Mouse (Mus musculus) limb, embryonic 11.5 days (tissue): Measurements from ENCODE around the gene Gphn. TPM values are rescaled to one million over a fixed set of nuclear protein-coding genes. Genes with fewer than 3 reads are reported as not detected.

Experiments
- ATAC-seq: fragments of 200-750 bp; cut with Nextera tagmentation; 2 replicates; pipeline ENCODE4 v1.8.0; 2017; ENCODE audit warnings: low read depth; ENCODE audit not compliant: insufficient number of reproducible peaks, low FRiP score, low TSS enrichment
- DNase-seq: peaks from one replicate; pipeline ENCODE4 v3.0.0-alpha.2; 2015; ENCODE audit warnings: low spot score
- H3K27ac ChIP-seq: fragments of 300-500 bp; sonication (generic); replicated peaks from 2 replicates; pipeline ENCODE4 v1.5.1; 2014; ENCODE audit warnings: low read depth, mild to moderate bottlenecking, low read length
- H3K27me3 ChIP-seq: fragments of 300-500 bp; sonication (generic); 2 replicates; pipeline ENCODE4 v1.6.1; 2014; ENCODE audit warnings: mild to moderate bottlenecking, low read length, mixed read lengths; ENCODE audit not compliant: control insufficient read depth, insufficient read depth
- H3K36me3 ChIP-seq: fragments of 300-500 bp; sonication (generic); 2 replicates; pipeline ENCODE4 v1.6.1; 2014; ENCODE audit warnings: mild to moderate bottlenecking, low read length, moderate library complexity, mixed read lengths; ENCODE audit not compliant: control insufficient read depth, insufficient read depth
- H3K4me1 ChIP-seq: fragments of 300-500 bp; sonication (generic); 2 replicates; pipeline ENCODE4 v1.6.1; 2014; ENCODE audit warnings: low read length, mixed read lengths; ENCODE audit not compliant: control insufficient read depth, insufficient read depth
- H3K4me2 ChIP-seq: fragments of 300-500 bp; sonication (generic); 2 replicates; pipeline ENCODE4 v1.6.1; 2014; ENCODE audit warnings: low read depth, mild to moderate bottlenecking, moderate library complexity; ENCODE audit not compliant: severe bottlenecking
- H3K4me3 ChIP-seq: fragments of 300-500 bp; sonication (generic); 2 replicates; pipeline ENCODE4 v1.5.1; 2014; ENCODE audit warnings: low read depth, low read length
- H3K9ac ChIP-seq: fragments of 300-500 bp; sonication (generic); 2 replicates; pipeline ENCODE4 v1.6.1; 2014; ENCODE audit warnings: mild to moderate bottlenecking, low read length
- H3K9me3 ChIP-seq: fragments of 300-500 bp; sonication (generic); 2 replicates; pipeline ENCODE4 v1.6.1; 2016; ENCODE audit warnings: low read length; ENCODE audit not compliant: control insufficient read depth
- WGBS: fragments of 180-500 bp; shearing (Covaris S2); extraction: QIAGEN DNeasy Blood & Tissue Kit; methylation state at CpG from one replicate; pipeline ENCODE4 v1.1.7; 2014; 5-methylcytosine and 5-hydroxymethylcytosine counted together
- polyA plus RNA-seq: library from polyadenylated mRNA; unstranded; fragments of >200 nt; fragmentation: Nextera tagmentation; extraction: Ambion mirVana; gene quantifications from 2 replicates; pipeline ENCODE4 v1.2.1, GENCODE M21; 2014

Gene Gphn
- polyA plus RNA-seq, 1 experiment from 2014 or later = 13.3 TPM

DNA sequence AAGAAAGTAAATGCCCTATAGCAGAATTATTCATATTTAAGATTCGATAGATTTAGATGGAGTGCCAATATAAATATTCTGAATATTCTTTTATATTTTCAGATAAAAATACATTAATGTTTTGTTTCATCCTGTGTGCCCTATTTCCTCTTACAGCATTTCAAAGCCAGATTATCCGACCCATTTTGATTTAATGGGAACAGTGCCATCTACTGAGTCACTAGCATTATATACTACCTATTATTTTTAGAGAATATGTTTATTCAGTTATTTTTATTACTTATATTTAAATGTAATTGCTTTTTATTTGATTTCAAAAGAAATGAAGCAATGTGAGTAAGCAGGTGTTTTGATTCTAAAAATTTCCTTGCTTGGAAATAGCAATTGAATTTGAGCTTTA, 51.2 kb downstream of the Gphn start:
- Histone ChIP-seq H3K4me2 (no peak overlapping the region), H3K36me3 (no peaks in the 10 kb centered on the region), H3K27me3 (no peaks in the 10 kb centered on the region), H3K4me3 (no peak overlapping the region), H3K27ac (no peak overlapping the region), H3K4me1 (no peaks in the 10 kb centered on the region), H3K9ac (no peak overlapping the region), H3K9me3 (no peaks in the 10 kb centered on the region)
- DNase-seq (no peak), ATAC-seq (no peak)
- WGBS = 89% methylated on average over 2 of the region's 2 CpGs

DNA sequence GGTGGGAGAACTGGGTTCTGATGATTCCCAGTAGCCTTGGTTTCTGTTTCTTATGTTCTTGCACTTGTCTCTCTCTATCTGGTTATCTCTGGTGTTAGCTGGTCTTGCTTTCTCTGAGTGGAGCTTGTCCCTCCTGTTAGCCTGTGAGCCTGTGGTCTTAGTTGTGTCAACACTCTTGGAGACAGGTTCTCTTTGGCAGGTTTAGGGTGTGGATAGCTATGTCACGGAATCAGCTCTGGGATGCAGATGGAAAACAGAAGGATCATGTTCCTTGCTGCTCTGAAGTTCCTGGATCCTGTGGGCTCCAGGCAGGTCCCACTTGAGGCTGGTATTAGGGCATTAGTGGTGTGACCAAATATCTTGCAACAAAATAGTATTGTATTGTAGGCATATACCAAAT, 64.2 kb downstream of the Gphn start:
- Histone ChIP-seq H3K27ac (no peak overlapping the region), H3K27me3 (no peaks in the 10 kb centered on the region), H3K9ac (no peak overlapping the region), H3K9me3 (no peaks in the 10 kb centered on the region), H3K4me3 (no peak overlapping the region), H3K4me1 (no peaks in the 10 kb centered on the region), H3K4me2 (no peak overlapping the region), H3K36me3 (no peaks in the 10 kb centered on the region)
- 79% methylated on average over 1 of the region's 1 CpGs for WGBS
- no peak for ATAC-seq
- no peak for DNase-seq

DNA sequence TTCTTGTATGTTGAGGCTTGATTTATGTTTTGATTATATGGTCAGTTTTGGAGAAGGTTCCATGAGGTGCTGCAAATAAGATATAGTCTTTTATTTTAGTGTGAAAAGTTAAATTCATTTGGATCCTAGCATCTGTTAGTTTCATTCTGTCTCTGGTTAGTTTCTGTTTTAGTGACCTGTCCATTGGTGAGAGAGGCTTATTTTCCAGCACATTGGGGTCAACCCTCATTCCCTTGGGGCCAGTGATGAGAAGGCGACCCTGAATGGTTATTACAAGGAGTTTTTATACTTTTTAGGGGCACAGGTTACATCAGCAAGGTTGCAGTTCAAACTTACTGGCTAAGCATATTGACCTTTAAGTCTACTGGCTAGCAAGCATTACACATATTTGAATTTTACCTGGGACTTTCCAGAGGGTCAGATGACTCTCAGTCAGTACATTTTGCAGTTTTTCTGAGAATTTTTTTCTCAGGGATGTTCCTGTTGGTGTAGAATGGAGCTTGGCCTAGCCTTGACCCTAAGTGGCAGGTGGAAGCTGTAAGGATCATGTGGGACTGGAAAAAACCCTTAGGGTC, 72.7 kb downstream of the Gphn start:
- H3K36me3 ChIP-seq = no peaks in the 10 kb centered on the region
- 78% methylated on average over 1 of the region's 1 CpGs for WGBS
- no peak overlapping the region for H3K4me3 ChIP-seq
- no peaks in the 10 kb centered on the region for H3K4me1 ChIP-seq
- H3K27ac ChIP-seq = no peak overlapping the region
- no peak overlapping the region for H3K4me2 ChIP-seq
- DNase-seq (no peak), ATAC-seq (no peak)
- no peaks in the 10 kb centered on the region for H3K9me3 ChIP-seq
- H3K9ac ChIP-seq = no peak overlapping the region
- no peaks in the 10 kb centered on the region for H3K27me3 ChIP-seq

DNA sequence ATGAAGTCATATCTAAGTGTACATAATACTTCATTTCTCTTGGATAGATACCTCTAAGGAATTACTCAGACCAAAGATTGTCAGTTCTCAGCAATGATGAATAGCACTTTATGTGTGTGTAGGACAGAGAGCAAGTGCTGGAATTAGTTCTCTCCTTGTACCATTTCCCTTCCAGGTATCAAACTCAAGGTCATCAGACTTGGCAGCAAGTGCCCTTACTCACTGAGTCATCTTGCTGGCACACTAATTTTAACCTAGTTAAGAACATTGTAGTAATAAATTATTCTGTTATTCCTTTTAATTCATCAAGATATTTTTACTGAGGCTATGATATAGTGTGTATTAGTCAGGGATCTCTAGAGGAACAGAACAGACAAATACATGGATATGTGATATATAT, 88.9 kb downstream of the Gphn start:
- H3K36me3 ChIP-seq = no peaks in the 10 kb centered on the region
- ATAC-seq = no peak

DNA sequence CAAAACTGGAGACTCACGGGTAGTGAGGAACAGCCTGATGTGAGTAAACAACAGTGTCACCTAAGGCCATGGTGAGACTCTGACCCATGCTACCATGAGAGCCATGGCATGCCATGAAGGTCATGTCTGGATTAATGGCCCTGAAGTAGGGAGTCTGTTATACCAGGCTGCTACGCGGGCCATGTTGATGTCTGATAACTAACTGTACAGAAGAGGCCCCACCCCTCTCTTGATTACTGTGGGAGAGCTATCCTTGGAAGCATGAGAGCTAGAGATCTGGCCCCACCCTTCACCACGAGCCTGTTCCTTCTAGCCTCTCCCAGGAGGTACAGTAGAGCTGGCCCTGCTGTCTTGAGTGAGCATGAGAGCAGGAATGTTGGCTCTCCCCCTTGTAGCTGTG, 101.8 kb downstream of the Gphn start:
- no peak for DNase-seq
- H3K4me1 ChIP-seq = no peaks in the 10 kb centered on the region
- WGBS = 85% methylated on average over 4 of the region's 4 CpGs
- no peak for ATAC-seq
- no peaks in the 10 kb centered on the region for H3K9me3 ChIP-seq
- H3K4me3 ChIP-seq = no peak overlapping the region
- H3K36me3 ChIP-seq = no peaks in the 10 kb centered on the region
- no peak overlapping the region for H3K4me2 ChIP-seq
- no peaks in the 10 kb centered on the region for H3K27me3 ChIP-seq
- H3K9ac ChIP-seq = no peak overlapping the region
- no peak overlapping the region for H3K27ac ChIP-seq

More for the DNA sequence above, 88.9 kb downstream of the Gphn start:
- Histone ChIP-seq H3K27ac (no peak overlapping the region), H3K4me1 (no peaks in the 10 kb centered on the region), H3K4me2 (no peak overlapping the region), H3K9ac (no peak overlapping the region), H3K27me3 (no peaks in the 10 kb centered on the region), H3K4me3 (no peak overlapping the region), H3K9me3 (no peaks in the 10 kb centered on the region)
- no peak for DNase-seq

DNA sequence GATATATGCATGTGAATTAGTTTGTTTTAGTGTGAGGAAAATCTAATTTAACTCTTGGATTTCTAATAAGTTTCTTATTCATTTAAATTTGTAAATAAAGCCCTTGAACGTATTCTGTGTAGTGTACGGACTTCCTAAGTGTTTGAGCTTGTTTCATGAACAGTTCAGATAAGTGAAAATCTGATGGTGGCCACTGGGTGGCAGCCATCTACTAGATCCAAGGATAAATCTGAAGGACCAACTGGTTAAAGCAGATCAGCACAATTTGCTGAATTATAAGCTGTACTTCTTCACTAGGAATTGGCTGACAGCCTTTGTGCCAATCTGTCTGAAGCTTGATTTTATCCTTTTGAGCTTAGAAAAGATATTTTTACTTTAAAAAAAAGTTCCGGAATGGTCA, 105.9 kb downstream of the Gphn start:
- Histone ChIP-seq H3K4me1 (no peaks in the 10 kb centered on the region), H3K4me3 (no peak overlapping the region), H3K27me3 (no peaks in the 10 kb centered on the region), H3K9me3 (no peaks in the 10 kb centered on the region), H3K27ac (no peak overlapping the region), H3K4me2 (no peak overlapping the region), H3K36me3 (no peaks in the 10 kb centered on the region), H3K9ac (no peak overlapping the region)
- ATAC-seq (no peak), DNase-seq (peak; percentile 62)
- 71% methylated on average over 3 of the region's 3 CpGs for WGBS

DNA sequence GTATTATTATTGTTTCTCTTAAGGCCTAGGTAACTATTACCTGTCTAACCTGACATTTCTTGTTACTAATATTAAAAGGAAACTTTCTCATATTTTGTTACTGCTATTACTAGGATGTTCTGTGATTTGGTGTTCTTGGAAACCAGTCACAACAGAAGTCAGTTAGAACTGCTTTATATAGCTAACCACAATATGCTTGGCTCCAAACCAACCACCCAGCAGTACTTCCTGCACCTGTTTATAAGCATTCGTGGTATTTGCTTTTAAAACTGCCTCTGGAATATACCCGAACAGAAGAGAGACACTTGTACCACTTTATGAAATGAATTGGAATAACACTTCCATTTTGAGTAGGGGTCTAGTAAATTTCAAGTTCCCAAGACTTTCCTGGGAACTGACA, 130.3 kb downstream of the Gphn start:
- ATAC-seq (no peak), DNase-seq (no peak)
- H3K4me2 ChIP-seq = no peak overlapping the region
- no peaks in the 10 kb centered on the region for H3K4me1 ChIP-seq
- H3K27me3 ChIP-seq = no peaks in the 10 kb centered on the region
- WGBS = 92% methylated on average over 2 of the region's 2 CpGs
- no peak overlapping the region for H3K4me3 ChIP-seq
- H3K9ac ChIP-seq = no peak overlapping the region
- H3K36me3 ChIP-seq = no peaks in the 10 kb centered on the region
- H3K9me3 ChIP-seq = no peaks in the 10 kb centered on the region
- no peak overlapping the region for H3K27ac ChIP-seq

DNA sequence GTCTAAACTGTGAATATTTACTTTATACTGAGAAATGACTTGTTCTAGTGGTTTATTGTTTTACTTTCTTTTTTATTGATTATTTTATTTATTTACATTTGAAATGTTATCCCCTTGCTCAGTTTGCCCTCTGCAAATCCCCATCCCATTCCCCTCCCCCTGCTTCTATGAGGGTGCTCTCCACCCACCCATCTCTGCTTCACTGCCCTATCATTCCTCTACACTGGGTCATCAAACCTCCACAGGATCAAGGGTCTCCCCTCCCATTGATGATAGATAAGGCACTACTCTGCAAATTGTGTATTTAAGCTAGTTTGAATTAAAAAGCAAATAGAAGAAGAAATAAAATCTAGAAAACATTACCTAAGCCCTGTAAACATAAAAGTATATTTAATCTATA, 163.1 kb downstream of the Gphn start:
- Histone ChIP-seq H3K9ac (no peak overlapping the region), H3K4me3 (no peak overlapping the region), H3K36me3 (no peaks in the 10 kb centered on the region), H3K27me3 (no peaks in the 10 kb centered on the region), H3K27ac (no peak overlapping the region), H3K4me1 (no peaks in the 10 kb centered on the region), H3K4me2 (no peak overlapping the region), H3K9me3 (no peaks in the 10 kb centered on the region)
- DNase-seq (no peak), ATAC-seq (no peak)

DNA sequence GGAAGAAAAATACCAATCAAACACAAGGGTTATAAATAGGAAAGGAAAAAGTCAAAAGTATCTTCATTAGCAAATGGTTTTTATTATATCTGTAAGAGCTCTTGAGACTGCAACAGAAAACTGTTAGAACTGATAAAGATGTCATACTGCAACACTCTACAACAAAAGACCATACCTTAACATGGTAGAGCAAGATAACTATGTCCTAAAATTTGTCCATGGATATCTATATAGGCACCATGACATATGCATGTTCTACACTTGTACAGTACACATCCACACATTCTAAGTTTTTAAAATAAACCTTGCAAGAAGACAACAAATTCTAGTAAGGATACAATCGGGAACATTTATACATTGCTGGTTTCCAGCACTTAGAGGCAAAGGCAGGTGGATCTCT, 169.1 kb downstream of the Gphn start:
- Histone ChIP-seq H3K36me3 (no peaks in the 10 kb centered on the region), H3K9ac (no peak overlapping the region), H3K27ac (no peak overlapping the region), H3K4me3 (no peak overlapping the region), H3K9me3 (no peaks in the 10 kb centered on the region), H3K4me2 (no peak overlapping the region), H3K4me1 (no peaks in the 10 kb centered on the region), H3K27me3 (no peaks in the 10 kb centered on the region)
- ATAC-seq (no peak), DNase-seq (no peak)
- 86% methylated on average over 1 of the region's 1 CpGs for WGBS
